Mouse (Mus musculus) neural tube, embryonic 14.5 days (tissue): ENCODE measurements around the gene Hddc3. TPM values are rescaled to one million over a fixed set of nuclear protein-coding genes. Genes with fewer than 3 reads are reported as not detected.

Source experiments
- ATAC-seq: fragments of 200-750 bp; cut with Nextera tagmentation; 2 replicates; pipeline ENCODE4 v1.8.0; 2017; ENCODE audit warnings: low read depth, mild to moderate bottlenecking, moderate TSS enrichment, moderate library complexity
- H3K27ac ChIP-seq: fragments of 300-500 bp; sonication (generic); 2 replicates; pipeline ENCODE4 v1.5.1; 2014; ENCODE audit warnings: low read depth, mild to moderate bottlenecking, control low read depth, low read length, moderate library complexity, mixed read lengths
- H3K27me3 ChIP-seq: fragments of 300-500 bp; sonication (generic); 2 replicates; pipeline ENCODE4 v1.6.1; 2014; ENCODE audit warnings: low read length; ENCODE audit not compliant: control insufficient read depth, insufficient read depth
- H3K36me3 ChIP-seq: fragments of 300-500 bp; sonication (generic); 2 replicates; pipeline ENCODE4 v1.6.1; 2014; ENCODE audit warnings: low read length, mixed read lengths; ENCODE audit not compliant: control insufficient read depth, insufficient read depth
- H3K4me1 ChIP-seq: fragments of 300-500 bp; sonication (generic); 2 replicates; pipeline ENCODE4 v1.6.1; 2014; ENCODE audit warnings: low read length; ENCODE audit not compliant: control insufficient read depth, insufficient read depth
- H3K4me2 ChIP-seq: fragments of 300-500 bp; sonication (generic); 2 replicates; pipeline ENCODE4 v1.6.1; 2014; ENCODE audit warnings: mild to moderate bottlenecking, low read depth, low read length, control low read depth
- H3K4me3 ChIP-seq: fragments of 300-500 bp; sonication (generic); 2 replicates; pipeline ENCODE4 v1.5.1; 2014; ENCODE audit warnings: low read depth, low read length, control low read depth, mixed read lengths
- H3K9ac ChIP-seq: fragments of 300-500 bp; sonication (generic); replicated peaks from 2 replicates; pipeline ENCODE4 v1.6.1; 2014; ENCODE audit warnings: low read depth, mild to moderate bottlenecking, control low read depth, low read length, mixed read lengths
- H3K9me3 ChIP-seq: fragments of 300-500 bp; sonication (generic); 2 replicates; pipeline ENCODE4 v1.6.1; 2016; ENCODE audit warnings: low read length; ENCODE audit not compliant: control insufficient read depth
- WGBS: fragments of 180-500 bp; shearing (Covaris S2); extraction: QIAGEN DNeasy Blood & Tissue Kit; methylation state at CpG from one replicate; pipeline ENCODE4 v1.1.7; 2014; 5-methylcytosine and 5-hydroxymethylcytosine counted together
- polyA plus RNA-seq: library from polyadenylated mRNA; unstranded; fragments of >200 nt; fragmentation: Nextera tagmentation; extraction: Ambion mirVana; gene quantifications from 2 replicates; pipeline ENCODE4 v1.2.1, GENCODE M21; 2014

Gene Hddc3
- polyA plus RNA-seq = 21.5 and 25.8 TPM in 2 replicates

DNA sequence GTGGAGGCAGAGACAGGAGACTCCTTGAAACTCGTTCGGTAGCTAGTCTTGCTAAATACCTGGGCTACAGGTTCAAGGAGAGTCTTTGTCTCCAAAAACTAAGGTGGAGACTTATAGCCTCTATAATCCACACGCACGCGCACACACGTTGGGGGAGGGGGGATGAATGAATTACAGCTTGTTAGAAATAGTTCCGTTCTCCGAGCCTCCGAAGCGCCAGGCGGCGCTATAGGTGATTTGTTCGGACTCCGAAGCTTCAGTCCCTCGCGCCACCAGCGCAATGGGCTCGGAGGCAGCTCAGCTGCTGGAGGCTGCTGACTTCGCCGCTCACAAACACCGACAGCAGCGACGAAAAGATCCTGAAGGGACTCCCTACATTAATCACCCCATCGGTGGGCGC, at the start of gene Hddc3:
TSS of gene Hddc3 (plus strand) at position 247 of the 400 bp plus-strand sequence.
- no peaks in the 10 kb centered on the region for H3K9me3 ChIP-seq
- peak within 1 kb of the TSS; percentile 44 for H3K4me3 ChIP-seq
- no peaks in the 10 kb centered on the region for H3K27me3 ChIP-seq
- H3K27ac ChIP-seq = peak within 1 kb of the TSS; percentile 73
- WGBS = 2% methylated on average over 25 of the region's 25 CpGs
- H3K36me3 ChIP-seq = no peaks in the 10 kb centered on the region
- H3K9ac ChIP-seq = peak within 1 kb of the TSS; percentile 72
- H3K4me2 ChIP-seq = peak within 1 kb of the TSS; percentile 80
- peaks cover 31% of the 10 kb centered on the region for H3K4me1 ChIP-seq
- ATAC-seq = peak; percentile 26

DNA sequence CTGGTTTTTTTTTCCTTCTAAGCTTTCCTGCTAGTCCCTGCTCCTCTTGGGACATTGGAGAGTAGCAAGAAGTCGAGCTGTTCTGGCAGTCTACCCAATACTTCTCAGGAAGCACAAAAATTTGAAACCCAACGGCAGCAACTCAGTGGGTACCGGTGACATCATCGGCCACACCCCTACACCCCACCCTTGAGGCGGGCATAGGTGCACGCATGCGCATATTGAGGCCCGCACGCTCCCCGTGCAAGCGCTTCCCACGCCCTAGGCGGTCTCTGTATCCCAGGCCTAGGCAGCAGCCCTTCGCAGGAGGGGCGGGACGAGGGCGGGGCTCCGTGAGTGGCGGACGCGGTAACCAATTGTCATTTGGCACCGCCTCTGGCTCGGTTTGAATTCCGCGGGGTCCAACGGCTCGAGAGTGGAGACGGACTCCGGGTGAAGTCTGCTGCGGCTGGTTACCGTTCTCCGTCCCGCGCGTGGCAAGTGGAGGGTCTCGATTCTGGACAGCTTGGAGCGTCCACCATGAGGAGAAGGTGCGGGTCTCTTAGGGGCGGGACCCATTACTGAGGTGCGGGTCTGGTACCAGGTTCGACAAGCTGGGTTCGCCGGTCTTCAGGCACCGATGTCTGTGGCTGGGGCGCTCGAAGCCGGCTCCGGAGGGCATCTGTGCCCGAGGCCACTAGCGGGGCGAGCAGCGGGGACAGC, 48.7 kb upstream of the Hddc3 start, which contains the start of gene Prc1:
TSS of gene Prc1 (plus strand) at position 389 of the 702 bp plus-strand sequence.
- H3K27me3 ChIP-seq = no peaks in the 10 kb centered on the region
- peak within 1 kb of the TSS; percentile 64 for H3K4me3 ChIP-seq
- peak; percentile 99 for ATAC-seq
- WGBS = under 1% methylated on average over 52 of the region's 52 CpGs
- H3K4me2 ChIP-seq = peak within 1 kb of the TSS; percentile 94
- peak within 1 kb of the TSS; percentile 42; the same call in 1 of the 2 replicates for H3K9ac ChIP-seq
- peaks cover 7% of the 10 kb centered on the region; the same call in 1 of the 2 replicates for H3K36me3 ChIP-seq
- 0 out of 2 replicates have a peak, but pooled peaks cover 3% of the 10 kb centered on the region for H3K4me1 ChIP-seq
- no peaks in the 10 kb centered on the region for H3K9me3 ChIP-seq
- no peak within 1 kb of the TSS for H3K27ac ChIP-seq

DNA sequence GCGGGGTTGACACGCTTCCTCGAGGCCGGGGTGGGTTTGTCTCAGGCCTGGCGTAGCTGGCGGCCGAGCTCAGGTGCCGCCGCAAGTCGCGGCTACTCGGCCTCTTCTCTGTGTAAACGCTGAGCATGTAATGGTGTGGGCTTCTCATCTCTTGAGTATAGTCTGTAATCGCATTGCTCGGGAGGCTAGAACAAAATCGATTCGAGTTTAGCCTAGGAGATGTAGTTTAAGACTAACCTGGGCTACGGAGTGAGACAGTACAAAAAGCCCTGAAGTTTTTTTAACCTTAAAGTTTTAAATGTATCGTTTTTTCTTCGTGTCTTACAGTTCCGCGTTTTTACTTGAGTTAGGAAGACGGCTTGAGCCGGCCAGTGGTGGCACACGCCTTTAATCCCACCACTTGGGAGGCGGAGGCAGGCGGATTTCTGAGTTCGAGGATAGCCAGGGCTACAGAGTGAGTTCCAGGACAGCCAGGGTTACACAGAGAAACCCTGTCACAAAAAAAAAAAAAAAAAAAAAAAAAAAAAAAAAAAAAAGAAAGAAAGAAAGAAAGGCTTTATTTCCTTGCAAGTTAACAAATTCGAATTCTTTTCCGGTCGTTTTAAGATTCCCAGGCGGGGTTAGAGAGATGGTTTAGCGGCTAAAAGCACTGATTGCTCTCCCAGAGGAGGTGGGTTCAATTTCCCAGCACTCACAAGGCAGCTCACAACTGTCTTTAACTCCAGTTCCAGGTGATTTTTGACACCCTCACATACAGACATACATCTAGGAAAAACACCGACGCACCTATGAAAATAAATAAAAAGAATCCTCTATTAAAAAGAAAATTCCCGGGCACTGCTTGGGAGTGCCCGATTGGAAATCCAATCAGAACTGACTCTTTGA, 47.9 kb upstream of the Hddc3 start:
- Histone ChIP-seq H3K4me2 (peak overlapping the region; percentile 94), H3K27ac (no peak overlapping the region), H3K4me3 (peak overlapping the region; percentile 64), H3K36me3 (peaks cover 2% of the 10 kb centered on the region; the same call in 1 of the 2 replicates), H3K4me1 (0 out of 2 replicates have a peak, but pooled peaks cover 3% of the 10 kb centered on the region), H3K27me3 (no peaks in the 10 kb centered on the region), H3K9ac (peak overlapping the region; percentile 42; the same call in 1 of the 2 replicates), H3K9me3 (no peaks in the 10 kb centered on the region)
- ATAC-seq = peak; percentile 59; the same call in 1 of the 2 replicates
- 9% methylated on average over 37 of the region's 37 CpGs for WGBS

DNA sequence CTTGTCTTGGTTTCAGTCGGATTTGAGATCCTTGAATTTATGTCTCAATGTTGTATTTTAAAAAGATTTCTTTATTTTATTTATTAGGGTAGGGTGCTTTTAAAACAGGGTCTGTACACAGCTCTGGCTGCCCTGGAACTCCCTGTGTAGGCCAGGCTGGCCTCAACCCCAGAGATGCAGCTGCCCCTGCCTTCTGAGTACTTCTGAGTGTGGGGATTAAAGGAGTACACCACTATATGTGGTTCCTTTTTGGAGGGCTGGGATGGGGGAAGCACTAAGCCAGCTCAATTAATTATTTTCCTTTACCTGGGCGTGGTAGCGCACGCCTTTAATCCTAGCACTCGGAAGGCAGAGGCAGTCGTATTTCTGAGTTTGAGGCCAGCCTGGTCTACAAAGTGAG, 46.4 kb upstream of the Hddc3 start:
- Histone ChIP-seq H3K4me2 (no peak overlapping the region), H3K27me3 (no peaks in the 10 kb centered on the region), H3K36me3 (no peaks in the 10 kb centered on the region), H3K9ac (no peak overlapping the region), H3K27ac (no peak overlapping the region), H3K4me3 (no peak overlapping the region), H3K9me3 (no peaks in the 10 kb centered on the region), H3K4me1 (0 out of 2 replicates have a peak, but pooled peaks cover 3% of the 10 kb centered on the region)
- whole genome bisulfite sequencing = 94% methylated on average over 6 of the region's 6 CpGs
- no peak for ATAC-seq

DNA sequence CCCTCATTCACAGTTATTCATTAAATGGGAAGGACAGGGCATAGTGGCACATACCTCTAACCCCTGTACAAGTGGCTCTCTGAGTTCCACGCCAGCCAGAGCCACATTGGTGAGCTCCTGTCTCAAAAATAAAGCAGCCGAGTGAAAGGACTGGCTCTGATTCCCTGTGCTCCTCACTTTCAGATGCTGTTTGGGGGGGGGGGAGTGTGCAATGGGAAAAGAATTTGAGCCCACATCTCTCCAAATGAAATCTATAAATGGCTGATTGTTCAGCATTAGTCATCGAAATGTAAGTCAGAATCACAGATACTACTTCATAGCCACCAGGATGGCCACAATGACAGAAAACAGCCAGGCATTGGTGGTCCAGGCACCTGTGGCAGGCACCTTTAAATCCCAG, 45.9 kb upstream of the Hddc3 start:
- Histone ChIP-seq H3K4me3 (no peak overlapping the region), H3K4me2 (no peak overlapping the region), H3K27ac (no peak overlapping the region), H3K27me3 (no peaks in the 10 kb centered on the region), H3K9ac (no peak overlapping the region), H3K4me1 (0 out of 2 replicates have a peak, but pooled peaks cover 3% of the 10 kb centered on the region), H3K9me3 (no peaks in the 10 kb centered on the region), H3K36me3 (no peaks in the 10 kb centered on the region)
- 88% methylated on average over 3 of the region's 3 CpGs for WGBS
- no peak for ATAC-seq

DNA sequence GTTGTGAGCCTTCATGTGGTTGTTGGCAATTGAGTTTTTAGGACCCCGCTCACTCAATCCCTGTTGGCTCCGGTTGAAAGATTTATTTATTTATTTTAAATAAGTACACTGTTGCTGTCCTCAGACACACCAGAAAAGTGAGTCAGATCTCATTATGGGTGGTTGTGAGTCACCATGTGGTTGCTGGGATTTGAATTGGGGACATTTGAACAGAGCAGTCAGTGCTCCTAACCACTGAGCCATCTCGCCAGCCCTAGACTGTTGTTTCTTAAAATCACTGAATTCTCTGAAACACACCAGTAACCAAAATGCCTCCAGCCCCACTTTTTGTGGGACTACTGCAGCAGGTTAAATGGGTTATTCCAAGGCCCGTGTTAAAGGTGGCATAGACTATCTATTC, 44.1 kb upstream of the Hddc3 start:
- Histone ChIP-seq H3K4me1 (0 out of 2 replicates have a peak, but pooled peaks cover 3% of the 10 kb centered on the region), H3K9ac (no peak overlapping the region), H3K4me3 (no peak overlapping the region), H3K27ac (no peak overlapping the region), H3K36me3 (no peaks in the 10 kb centered on the region), H3K4me2 (no peak overlapping the region), H3K27me3 (no peaks in the 10 kb centered on the region), H3K9me3 (no peaks in the 10 kb centered on the region)
- ATAC-seq = no peak
- WGBS = 94% methylated on average over 4 of the region's 4 CpGs

DNA sequence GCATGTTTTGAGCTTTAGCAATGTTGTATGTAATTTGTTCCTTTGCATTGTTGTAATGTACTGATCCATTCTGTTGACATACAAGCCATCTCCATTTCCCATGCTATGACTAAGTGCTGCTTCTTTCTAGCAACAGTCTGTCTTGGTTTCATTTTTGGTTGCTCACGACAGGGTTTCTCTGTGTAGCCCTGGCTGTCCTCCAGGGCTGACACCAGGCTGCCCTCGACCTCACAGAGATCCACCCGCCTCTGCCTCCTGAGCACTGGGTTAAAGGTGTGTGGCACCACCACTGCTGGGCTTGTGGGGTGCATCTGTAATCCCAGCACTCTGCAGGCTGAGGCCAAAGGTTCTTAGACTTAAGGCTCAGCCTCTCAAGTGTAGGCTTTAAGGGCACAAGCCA, 43.3 kb upstream of the Hddc3 start:
- Histone ChIP-seq H3K27me3 (no peaks in the 10 kb centered on the region), H3K9ac (no peak overlapping the region), H3K9me3 (no peaks in the 10 kb centered on the region), H3K27ac (no peak overlapping the region), H3K4me3 (no peak overlapping the region), H3K36me3 (no peaks in the 10 kb centered on the region), H3K4me1 (0 out of 2 replicates have a peak, but pooled peaks cover 3% of the 10 kb centered on the region), H3K4me2 (no peak overlapping the region)
- no peak for ATAC-seq
- WGBS = 94% methylated on average over 3 of the region's 3 CpGs

DNA sequence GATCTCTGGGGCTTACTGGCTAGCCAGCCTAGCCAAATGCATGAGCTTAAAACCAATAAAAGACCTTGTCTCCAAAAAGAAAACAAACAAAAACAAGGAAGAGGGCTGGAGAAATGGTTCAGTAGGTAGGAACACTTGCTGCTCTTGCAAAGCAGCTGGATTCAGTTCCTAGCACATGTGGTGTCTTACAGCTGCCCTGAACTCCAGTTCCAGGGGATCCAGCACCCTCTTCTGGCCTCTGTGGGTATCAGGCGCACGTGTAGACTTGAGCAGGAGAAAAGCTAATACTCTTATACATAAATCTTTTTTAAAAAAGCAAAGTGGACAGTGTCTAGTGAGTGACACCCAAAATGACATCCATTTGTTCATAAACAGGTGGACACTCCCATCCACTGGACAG, 41.4 kb upstream of the Hddc3 start:
- Histone ChIP-seq H3K27me3 (no peaks in the 10 kb centered on the region), H3K9me3 (no peaks in the 10 kb centered on the region), H3K4me3 (no peak overlapping the region), H3K36me3 (no peaks in the 10 kb centered on the region), H3K27ac (no peak overlapping the region), H3K9ac (no peak overlapping the region), H3K4me2 (no peak overlapping the region), H3K4me1 (no peaks in the 10 kb centered on the region)
- 94% methylated on average over 2 of the region's 2 CpGs for WGBS
- ATAC-seq = no peak
